Mouse (Mus musculus) natural killer cell, adult 2 months (primary cell): ENCODE results near the gene Gm45618.
A peak's percentile ranks its signal among the peaks of the same experiment; 100 is the strongest.
"Not testable (repeated sequence)": the region's sequence is repeated elsewhere in the genome, so short reads cannot be mapped to it uniquely, and the experiment has no call there.

Experiments used
- DNase-seq, 2 experiments: peaks; one replicate each; pipeline ENCODE4 v3.0.0; 2022; ENCODE audit warnings: low spot score in 2 of 2

Gm45618 gene

DNA sequence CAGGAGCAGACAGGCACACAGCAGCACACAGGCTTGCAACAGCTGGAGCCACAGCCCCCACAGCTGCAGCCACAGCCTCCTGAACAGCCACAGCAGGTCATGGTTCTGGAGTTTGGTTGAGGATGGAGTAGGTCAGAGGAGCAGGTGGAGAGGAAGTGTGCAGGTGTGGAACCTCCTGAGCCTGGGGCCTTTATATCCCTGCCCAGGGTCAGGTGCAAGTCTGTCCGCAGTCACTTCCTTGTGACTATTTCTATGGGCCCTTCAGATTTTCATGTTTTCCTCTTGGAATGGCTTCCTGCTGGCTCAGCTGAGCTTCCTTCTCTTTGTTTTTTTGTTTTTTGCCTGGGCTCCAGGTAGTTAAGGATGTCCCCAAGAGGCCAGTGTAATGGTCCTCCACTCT, at the start of gene Gm45618:
TSS of gene Gm45618 (minus strand) at position 101 of the 400 bp plus-strand sequence.
- DNase-seq: not testable (repeated sequence)

GRCm38 (mm10) chr7:142169836-142170235, 49.3 kb upstream of the Gm45618 start:
- no peak for DNase-seq

- DNase-seq: not testable (repeated sequence)
Observed at GRCm38 (mm10) chr7:142165639-142166038, 45.1 kb upstream of the Gm45618 start, which contains the start of gene Gm4553. Gene Gm4553, minus strand, starts transcription at chr7:142165739.

DNA sequence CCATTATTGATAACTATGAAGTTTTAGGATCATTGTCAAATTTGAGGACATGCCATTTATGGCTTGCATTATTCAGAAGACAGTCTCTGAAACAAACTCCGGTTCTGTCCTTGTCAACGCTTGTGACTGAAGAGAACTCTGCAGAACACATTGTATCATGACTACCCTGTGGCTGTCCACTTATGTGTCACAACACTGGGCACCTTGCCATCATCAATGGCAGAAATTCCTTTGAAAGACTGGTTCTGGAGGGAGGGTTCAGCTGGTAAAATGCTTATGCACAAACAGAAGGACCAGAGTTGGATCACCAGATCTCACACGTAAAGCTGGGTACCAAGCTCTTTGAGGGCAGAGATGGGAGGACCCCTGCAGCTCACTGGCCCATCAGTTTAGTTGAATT, 38.8 kb upstream of the Gm45618 start:
- no peak for DNase-seq

DNA sequence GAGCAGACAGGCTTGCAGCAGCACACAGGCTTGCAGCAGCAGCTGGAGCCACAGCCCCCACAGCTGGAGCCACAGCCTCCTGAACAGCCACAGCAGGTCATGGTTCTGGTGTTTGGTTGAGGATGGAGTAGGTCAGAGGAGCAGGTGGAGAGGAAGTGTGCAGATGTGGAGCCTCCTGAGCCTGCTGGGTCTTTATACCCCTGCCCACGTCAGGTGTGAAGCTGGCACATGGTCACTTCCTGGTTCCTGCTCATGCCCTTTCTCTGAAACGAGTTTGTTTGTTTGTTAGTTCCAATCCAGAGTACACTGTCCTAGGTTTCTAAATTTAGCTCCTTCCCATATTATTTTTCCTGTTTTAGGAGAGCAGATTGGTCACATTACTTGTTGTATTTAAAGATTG, 36.5 kb upstream of the Gm45618 start, which contains the start of gene Gm29735:
TSS of gene Gm29735 (minus strand) at position 101 of the 400 bp plus-strand sequence.
- DNase-seq: not testable (repeated sequence)

DNA sequence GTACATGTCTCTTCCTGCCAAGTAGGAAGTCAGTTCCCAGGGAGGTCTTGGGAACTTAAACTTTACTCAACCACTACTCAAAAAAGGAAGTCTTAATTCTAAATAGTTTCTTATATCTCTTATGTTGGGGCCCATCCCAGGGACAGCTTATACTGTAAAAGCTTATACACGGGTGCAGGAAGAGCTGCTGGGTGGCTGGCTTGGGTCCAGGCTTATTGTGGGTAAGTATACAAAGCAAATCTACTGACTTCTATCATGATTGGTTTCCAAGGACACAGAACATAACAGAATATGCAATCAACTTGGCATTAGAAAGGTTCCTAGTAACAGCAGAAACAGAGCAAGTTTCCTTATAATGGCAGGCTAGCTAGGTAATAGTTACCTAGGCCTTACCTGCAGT, 34.8 kb upstream of the Gm45618 start:
- no peak for DNase-seq

- no peak for DNase-seq
Observed at GRCm38 (mm10) chr7:142152191-142152590, 31.7 kb upstream of the Gm45618 start.

DNA sequence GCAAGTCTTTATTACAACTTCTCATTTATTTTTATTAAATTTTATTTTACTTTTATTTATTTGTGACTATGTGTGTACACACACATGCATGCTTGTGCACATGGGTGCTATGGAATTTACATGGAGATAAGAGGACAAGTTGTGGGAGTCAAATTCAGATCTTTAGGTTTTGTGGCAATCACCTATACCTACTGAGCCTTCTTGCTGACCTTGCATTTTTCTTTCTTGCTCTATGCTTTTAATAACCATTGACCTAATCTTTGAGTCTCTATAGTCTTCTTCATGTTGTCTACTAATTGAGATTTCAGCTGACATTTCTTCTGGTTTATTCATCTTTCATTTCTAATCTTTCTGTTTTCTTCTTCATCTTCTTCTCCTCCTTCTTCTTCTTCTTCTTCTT, 28.1 kb upstream of the Gm45618 start:
- no peak for DNase-seq

GRCm38 (mm10) chr7:142146033-142146432, 25.5 kb upstream of the Gm45618 start:
- DNase-seq: peak in 1 of 2 experiments; percentile 15

DNA sequence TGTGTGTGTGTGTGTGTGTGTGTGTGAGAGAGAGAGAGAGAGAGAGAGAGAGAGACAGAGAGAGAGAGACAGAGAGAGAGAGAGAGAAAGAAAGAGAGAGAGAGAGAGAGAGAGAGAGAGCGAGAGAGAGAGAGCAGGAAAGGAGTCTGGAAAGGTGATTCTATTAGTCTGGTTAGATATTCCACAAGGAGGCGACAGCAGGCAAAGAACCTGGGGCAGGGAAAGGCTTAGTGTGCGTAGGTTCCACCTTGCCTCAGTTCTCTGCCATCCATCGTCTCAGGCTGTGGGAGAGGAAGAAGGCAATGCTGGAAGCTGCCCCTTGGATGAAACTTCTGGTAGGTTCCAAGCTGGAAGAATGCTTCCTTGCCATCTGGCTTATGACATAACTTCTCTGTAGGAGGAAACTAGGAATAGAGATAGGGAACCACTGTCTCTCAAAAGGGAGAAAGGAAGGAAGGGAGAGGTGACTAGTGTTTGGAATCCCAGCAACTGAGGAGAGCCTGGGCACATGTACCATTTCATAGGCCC, 24.9 kb upstream of the Gm45618 start:
- DNase-seq: no peak

- no peak for DNase-seq
Observed at GRCm38 (mm10) chr7:142144507-142144906, 24.0 kb upstream of the Gm45618 start, which contains the start of gene Gm45337. Gene Gm45337, minus strand, starts transcription at chr7:142144607.

DNA sequence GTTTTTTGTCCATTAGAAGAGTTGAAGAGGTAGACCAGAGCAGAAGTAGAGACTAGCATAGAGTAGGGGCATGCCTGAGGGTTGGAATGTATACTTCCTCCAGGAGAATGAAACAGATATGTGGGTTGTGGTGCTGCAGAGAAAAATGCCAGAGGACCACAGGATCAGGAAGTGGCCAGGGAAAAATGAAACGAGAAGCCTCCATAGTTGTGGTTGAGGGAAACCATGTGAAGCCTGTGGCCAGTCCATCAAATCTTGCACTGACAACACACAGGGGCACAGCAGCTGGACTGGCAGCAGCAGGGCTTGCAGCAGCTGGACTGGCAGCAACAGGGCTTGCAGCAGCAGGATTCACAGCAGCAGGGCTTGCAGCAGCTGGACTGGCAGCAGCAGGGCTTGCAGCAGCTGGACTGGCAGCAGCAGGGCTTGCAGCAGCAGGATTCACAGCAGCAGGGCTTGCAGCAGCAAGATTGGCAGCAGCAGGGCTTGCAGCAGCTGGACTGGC, 23.0 kb upstream of the Gm45618 start:
- DNase-seq: not testable (repeated sequence)

DNA sequence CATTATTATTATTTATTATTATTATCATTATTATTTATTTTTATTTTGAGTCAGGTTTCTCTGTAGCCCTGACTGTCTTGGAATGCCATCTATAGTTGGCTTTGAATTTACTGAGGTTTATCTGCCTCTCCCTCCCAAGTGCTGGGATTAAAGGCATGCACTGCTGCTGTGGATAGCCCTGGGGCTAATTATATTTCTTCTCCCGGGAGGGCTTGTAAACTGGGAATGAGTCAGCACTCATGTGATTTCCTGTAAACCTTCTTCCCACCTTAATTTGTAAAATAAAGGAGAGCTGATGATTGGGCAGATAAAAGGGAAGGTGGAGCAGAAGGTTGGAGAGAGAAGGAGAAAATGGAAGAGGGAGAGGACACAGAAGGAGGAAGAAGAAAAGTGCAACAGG, 20.2 kb upstream of the Gm45618 start:
- DNase-seq: no peak

DNA sequence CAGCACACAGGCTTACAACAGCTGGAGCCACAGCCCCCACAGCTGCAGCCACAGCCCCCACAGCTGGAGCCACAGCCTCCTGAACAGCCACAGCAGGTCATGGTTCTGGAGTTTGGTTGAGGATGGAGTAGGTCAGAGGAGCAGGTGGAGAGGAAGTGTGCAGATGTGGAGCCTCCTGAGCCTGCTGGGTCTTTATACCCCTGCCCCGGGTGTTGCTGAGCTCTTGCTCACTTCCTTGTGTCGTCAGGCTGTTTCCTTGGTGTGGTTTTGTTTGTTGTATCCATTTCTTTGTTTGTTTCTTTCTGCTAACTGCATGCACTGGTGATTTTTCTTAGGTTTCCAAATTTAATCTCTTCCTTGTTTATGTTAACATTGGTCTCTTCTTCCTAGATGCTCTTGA, 15.4 kb upstream of the Gm45618 start, which contains the start of gene Gm39115:
TSS of gene Gm39115 (minus strand) at position 101 of the 400 bp plus-strand sequence.
- DNase-seq: not testable (repeated sequence)

GRCm38 (mm10) chr7:142134206-142134995, 13.9 kb upstream of the Gm45618 start:
- no peak for DNase-seq

DNA sequence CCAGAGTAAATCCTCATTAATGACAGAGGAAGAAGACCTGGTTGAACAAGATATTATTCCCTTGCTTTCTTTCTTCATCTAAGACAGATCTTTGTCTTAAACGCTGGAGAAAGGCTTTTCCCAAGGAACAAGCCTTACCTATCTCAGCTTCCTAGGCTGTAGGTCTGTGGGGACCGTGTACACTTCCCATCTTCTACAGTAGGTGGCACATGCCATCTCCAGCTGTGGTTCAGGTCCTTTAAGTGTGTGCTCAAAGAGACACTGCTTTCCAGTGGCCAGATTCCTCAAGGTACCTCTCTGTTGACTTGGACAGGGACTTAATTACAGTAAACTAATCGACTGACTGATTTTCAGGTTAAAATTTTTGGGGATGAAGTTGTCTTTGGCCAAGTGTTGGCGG, 8.3 kb upstream of the Gm45618 start:
- no peak for DNase-seq

DNA sequence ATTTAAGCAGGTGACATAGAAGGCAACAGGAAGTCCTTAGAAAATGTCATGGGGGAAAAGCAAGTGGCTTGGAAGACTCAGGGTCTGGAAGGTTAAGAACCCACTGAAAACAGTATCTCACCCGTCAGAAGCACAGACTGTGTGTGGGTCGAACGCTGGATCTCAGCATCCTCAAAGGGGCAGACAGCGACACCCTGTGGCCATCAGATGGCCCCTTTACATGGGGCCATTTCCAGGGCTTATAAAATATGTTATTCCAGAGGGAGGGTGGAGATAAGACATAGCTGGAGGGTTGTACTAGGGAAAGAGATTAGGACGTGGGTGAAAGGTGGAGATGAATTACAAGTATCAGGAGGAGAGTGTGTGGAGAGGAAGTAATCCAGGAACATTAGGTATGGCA, 897 bp downstream of the Gm45618 start:
- DNase-seq: peak in 1 of 2 experiments; percentile 7

DNA sequence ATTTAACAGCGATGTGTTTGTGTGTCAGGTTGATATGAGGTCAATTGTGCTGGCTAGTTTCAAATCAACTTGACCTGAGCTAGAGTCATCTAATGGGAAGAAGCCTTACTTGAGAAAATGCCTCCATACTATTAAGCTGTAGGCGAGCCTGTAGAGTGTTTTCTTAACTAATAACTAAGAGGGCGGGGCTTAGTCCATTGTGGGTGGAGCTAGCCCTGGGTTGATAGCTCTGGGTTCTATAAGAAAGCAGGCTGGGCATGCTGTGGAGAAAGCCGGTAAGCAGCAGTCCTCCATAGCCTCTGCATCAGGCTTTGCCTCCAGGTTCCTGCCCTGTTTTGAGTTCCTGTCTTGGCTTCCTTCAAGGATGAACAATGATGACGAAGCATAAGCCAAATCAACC, 15.8 kb downstream of the Gm45618 start:
- DNase-seq: no peak

DNA sequence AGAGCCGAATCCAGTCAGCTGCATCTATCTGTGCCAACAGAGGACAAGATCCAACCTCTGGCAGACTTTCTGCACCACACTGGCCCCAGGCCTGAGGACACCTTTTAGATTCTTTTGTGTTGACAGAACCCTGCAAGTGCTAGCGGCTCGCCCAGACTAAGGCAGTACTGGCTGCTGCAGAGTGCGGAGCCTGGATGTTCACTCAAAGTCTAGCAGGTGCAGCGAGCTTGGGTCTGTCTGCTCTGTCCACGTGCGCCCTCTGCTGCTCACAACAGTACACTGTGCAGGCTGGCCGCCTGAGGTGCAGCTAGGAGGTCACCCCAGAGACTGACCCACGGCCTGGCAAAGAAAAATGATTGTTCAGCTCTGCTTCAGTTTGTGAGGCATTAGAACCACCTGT, 22.8 kb downstream of the Gm45618 start:
- DNase-seq: peak; percentile 68 to 73

GRCm38 (mm10) chr7:142096701-142097100, 23.8 kb downstream of the Gm45618 start:
- no peak for DNase-seq

DNA sequence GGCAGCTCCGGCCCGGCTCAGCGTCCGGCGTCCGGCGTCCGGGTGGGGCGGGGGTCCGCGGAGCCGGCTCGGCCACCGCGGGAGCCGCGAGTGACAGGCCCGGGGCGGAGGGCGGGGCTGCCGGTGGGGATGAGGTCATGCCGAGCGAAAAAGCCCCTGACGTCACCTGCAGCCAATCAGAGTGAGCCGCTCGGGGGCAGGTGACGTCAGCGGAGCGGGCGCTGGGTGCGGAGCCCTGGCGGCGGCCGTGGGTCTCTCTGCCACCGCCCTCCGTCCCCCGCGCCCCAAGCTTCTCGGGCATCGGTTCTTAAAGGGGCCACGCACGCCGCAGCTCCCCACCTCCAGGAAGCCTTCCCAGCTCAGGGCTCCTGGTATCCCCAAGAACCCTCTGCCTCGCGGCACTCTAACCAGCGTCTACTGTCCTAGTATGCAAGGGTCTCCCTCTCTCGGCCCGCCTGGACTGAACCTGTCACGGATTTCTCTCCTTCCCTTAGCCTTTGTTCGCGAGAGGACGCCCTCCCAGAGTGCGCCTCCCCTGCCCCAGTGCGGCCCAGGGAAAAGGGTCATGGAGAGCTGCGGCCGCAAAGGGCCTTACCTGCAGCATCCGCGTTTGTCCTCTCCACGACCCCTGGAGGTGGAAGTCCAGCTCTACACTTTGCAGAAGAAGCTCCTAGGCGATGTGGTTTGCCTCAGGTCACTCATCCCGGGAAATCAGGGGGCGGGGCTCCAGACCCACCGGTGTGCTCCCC, 25.2 kb downstream of the Gm45618 start, which contains the start of gene Dusp8:
TSS of gene Dusp8 (minus strand) at position 661 of the 749 bp plus-strand sequence.
- DNase-seq: peak; percentile 88 to 90
